Mouse (Mus musculus) liver, embryonic 14.5 days (tissue): ENCODE measurements at regions not wholly inside any gene's neighbourhood (a gene's known extent, or its start where the extent isn't known, plus 50 kb on each side); places are given as distances from the start of the nearest gene placed in this dataset.

Experiments
- ATAC-seq: fragments of 200-750 bp; cut with Nextera tagmentation; 2 replicates; pipeline ENCODE4 v1.8.0; 2017; ENCODE audit warnings: moderate number of reproducible peaks, mild to moderate bottlenecking, moderate library complexity; ENCODE audit not compliant: insufficient read depth
- DNase-seq, 3 experiments: peaks; one replicate each; pipeline ENCODE4 v3.0.0-alpha.2; 2012 to 2013; ENCODE audit warnings: low read depth in 3 of 3, low spot score in 3 of 3
- H3K27ac ChIP-seq: fragments of 300-500 bp; sonication (generic); 2 replicates; pipeline ENCODE4 v1.5.1; 2014; ENCODE audit warnings: moderate library complexity, mild to moderate bottlenecking, control low read depth, inconsistent platforms
- H3K27me3 ChIP-seq: fragments of 300-500 bp; sonication (generic); 2 replicates; pipeline ENCODE4 v1.6.1; 2014; ENCODE audit warnings: mild to moderate bottlenecking, low read length, moderate library complexity; ENCODE audit not compliant: control insufficient read depth, insufficient read depth
- H3K36me3 ChIP-seq: fragments of 300-500 bp; sonication (generic); replicated peaks from 2 replicates; pipeline ENCODE4 v1.6.1; 2014; ENCODE audit warnings: low read depth; ENCODE audit not compliant: control insufficient read depth, insufficient read depth
- H3K4me1 ChIP-seq, 2 experiments: fragments of 200-500 bp in 1 of 2; fragments of 300-500 bp in 1 of 2; sonication (generic) in 1 of 2; replicated peaks; 2 replicates each; pipeline ENCODE4 v1.6.1; 2012 to 2014; ENCODE audit warnings: antibody characterized with exemption in 1 of 2, inconsistent platforms in 1 of 2, low read length in 1 of 2; ENCODE audit not compliant: control insufficient read depth in 2 of 2, insufficient read depth in 2 of 2
- H3K4me2 ChIP-seq: fragments of 300-500 bp; sonication (generic); 2 replicates; pipeline ENCODE4 v1.6.1; 2014; ENCODE audit warnings: low read depth, mild to moderate bottlenecking, control low read depth, moderate library complexity
- H3K4me3 ChIP-seq, 2 experiments: fragments of 200-500 bp in 1 of 2; fragments of 300-500 bp in 1 of 2; sonication (generic) in 1 of 2; 2 replicates each; pipeline ENCODE4 v1.5.1; 2012 to 2014; ENCODE audit warnings: low read depth in 2 of 2, low read length in 2 of 2, mild to moderate bottlenecking in 2 of 2, control low read depth in 1 of 2, inconsistent platforms in 1 of 2, moderate library complexity in 1 of 2; ENCODE audit not compliant: insufficient read depth in 1 of 2
- H3K9ac ChIP-seq: fragments of 300-500 bp; sonication (generic); replicated peaks from 2 replicates; pipeline ENCODE4 v1.6.1; 2014; ENCODE audit warnings: mild to moderate bottlenecking, control low read depth, moderate library complexity
- H3K9me3 ChIP-seq: fragments of 300-500 bp; sonication (generic); 2 replicates; pipeline ENCODE4 v1.6.1; 2016; ENCODE audit warnings: low read length, mixed read lengths; ENCODE audit not compliant: control insufficient read depth
- CTCF ChIP-seq: IDR thresholded peaks from 2 replicates; pipeline ENCODE4 v1.5.1; 2016; ENCODE audit warnings: antibody characterized with exemption, low read depth, control low read depth
- WGBS: fragments of 180-500 bp; shearing (Covaris S2); extraction: QIAGEN DNeasy Blood & Tissue Kit; methylation state at CpG from one replicate; pipeline ENCODE4 v1.1.7; 2014; ENCODE audit not compliant: insufficient replicate concordance; 5-methylcytosine and 5-hydroxymethylcytosine counted together

- TF ChIP-seq CTCF = no peak
- WGBS = 62% methylated on average over 6 of the region's 6 CpGs
- Histone ChIP-seq H3K4me1 (peaks cover 0 to 5% of the 10 kb centered on the region in 2 experiments; a peak in 2 of 4 replicates), H3K9ac (no peak overlapping the region), H3K4me3 (no peak overlapping the region), H3K9me3 (no peaks in the 10 kb centered on the region), H3K4me2 (no peak overlapping the region), H3K27ac (no peak overlapping the region), H3K27me3 (no peaks in the 10 kb centered on the region), H3K36me3 (no peaks in the 10 kb centered on the region)
- no peak for DNase-seq
- ATAC-seq = no peak
Observed at GRCm38 (mm10) chr9:88277031-88277430, 50.0 kb upstream of the Nt5e start.
